Mouse (Mus musculus): Measurements from ENCODE around the gene Tdo2. TPM values are rescaled to one million over a fixed set of nuclear protein-coding genes. Genes with fewer than 3 reads are reported as not detected.

The Tdo2 gene
- polyA plus RNA-seq, 1 experiment from 2014 or later, result not detected

DNA sequence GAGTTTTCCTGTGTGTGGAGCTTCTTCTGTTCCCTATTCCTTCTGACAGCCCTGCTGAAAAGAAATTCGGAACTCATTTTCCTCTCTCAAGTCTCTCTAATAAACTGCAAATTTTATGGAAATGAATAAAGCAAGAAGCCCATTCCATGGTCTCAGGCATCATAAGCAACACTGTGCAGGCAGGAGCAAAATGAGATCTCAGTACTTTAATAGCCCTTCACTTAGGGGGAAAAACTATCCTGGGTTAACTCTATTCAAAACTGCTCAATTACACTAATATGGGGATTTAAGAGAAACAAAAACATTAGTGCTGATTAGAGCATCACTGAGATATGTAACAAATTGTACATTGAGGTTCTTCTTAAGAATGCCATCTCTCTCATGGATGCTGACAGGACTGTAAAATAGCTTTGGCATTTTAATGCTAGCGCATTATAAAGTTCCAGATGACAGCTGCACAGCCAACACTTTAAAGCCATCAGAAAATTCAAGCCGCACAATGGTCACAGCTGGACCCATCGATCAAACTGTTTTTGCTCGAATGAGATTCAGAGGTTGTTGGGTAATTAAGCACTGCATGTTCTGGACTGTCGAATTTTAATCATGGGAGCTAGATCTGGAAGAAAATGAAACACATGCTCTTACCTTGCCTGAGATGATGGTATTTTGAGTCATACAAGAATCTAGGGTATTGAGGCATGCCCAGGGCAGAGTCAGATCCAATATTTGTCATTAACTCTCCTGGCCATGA, 65.5 kb downstream of the Tdo2 start:
- no peak overlapping the region for H3K9ac ChIP-seq
- H3K27ac ChIP-seq, result no peak overlapping the region
- H3K4me2 ChIP-seq, result no peak overlapping the region
- 47% methylated on average over 6 of the region's 6 CpGs for WGBS
- no peaks in the 10 kb centered on the region for H3K9me3 ChIP-seq
- H3K4me3 ChIP-seq, result no peak overlapping the region
- no peaks in the 10 kb centered on the region for H3K4me1 ChIP-seq
- no peaks in the 10 kb centered on the region for H3K27me3 ChIP-seq (replicated peaks)
- H3K36me3 ChIP-seq (replicated peaks), result no peaks in the 10 kb centered on the region
- ATAC-seq (replicated peaks), result no peak; the same call in 1 of the 2 replicates

Other genes starting within 250 kb of the Tdo2 start
- gene Ctso, start 43.6 kb downstream of the Tdo2 start, polyA plus RNA-seq (2015; fragmentation: Nextera tagmentation; extraction: Ambion mirVana), result 6.5 and 7.7 TPM in 2 replicates
- gene Asic5, start 6.1 kb upstream of the Tdo2 start, polyA plus RNA-seq (2015; fragmentation: Nextera tagmentation; extraction: Ambion mirVana), result not detected in 2 replicates
- gene Gucy1b1, start 98.5 kb upstream of the Tdo2 start, polyA plus RNA-seq (2015; fragmentation: Nextera tagmentation; extraction: Ambion mirVana), result 42.9 and 47.1 TPM in 2 replicates
- gene Gucy1a1, start 169.6 kb upstream of the Tdo2 start, polyA plus RNA-seq (2015; fragmentation: Nextera tagmentation; extraction: Ambion mirVana), result 19.1 and 20.4 TPM in 2 replicates